Mouse (Mus musculus): ENCODE results near the gene Nat8. TPM values are rescaled to one million over a fixed set of nuclear protein-coding genes. Genes with fewer than 3 reads are reported as not detected.
"Not testable (repeated sequence)": the region's sequence is repeated elsewhere in the genome, so short reads cannot be mapped to it uniquely, and the experiment has no call there.

Gene Nat8
- polyA plus RNA-seq, 1 experiment from 2014 or later = 0.64 TPM

DNA sequence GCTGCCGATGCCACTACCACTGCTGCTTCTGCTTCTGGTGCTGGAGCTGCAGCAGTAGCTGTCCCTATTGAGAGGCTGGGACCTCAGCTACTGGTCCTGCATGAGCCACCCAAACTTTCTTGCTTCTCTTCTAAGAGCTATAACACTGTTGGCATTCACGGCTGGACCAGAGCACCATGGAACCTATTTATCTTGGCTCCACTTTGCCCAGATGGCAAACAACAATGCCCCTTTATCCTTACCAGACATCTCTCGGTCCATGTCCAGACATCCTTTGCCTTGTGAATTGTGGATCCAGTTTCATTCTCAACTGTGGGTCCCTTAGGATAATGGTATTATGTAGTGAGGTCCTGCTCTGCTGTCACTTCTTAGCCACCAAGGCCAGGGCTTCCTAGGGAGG lies 29.4 kb upstream of the Nat8 start:
- H3K4me2 ChIP-seq (replicated peaks; ENCODE audit: low read depth, low read length) = no peak overlapping the region
- 85% methylated on average over 3 of the region's 3 CpGs for WGBS
- no peaks in the 10 kb centered on the region for H3K27me3 ChIP-seq (ENCODE audit: control insufficient read depth, insufficient read depth, low read length)
- no peaks in the 10 kb centered on the region for H3K36me3 ChIP-seq (ENCODE audit: control insufficient read depth, insufficient read depth, low read length)
- no peak for ATAC-seq (ENCODE audit: low FRiP score, low TSS enrichment)
- H3K9ac ChIP-seq (ENCODE audit: low read depth, low read length) = no peak overlapping the region
- no peak overlapping the region for H3K27ac ChIP-seq (ENCODE audit: low read depth, low read length)
- no peaks in the 10 kb centered on the region for H3K9me3 ChIP-seq (ENCODE audit: control insufficient read depth, low read length)
- H3K4me3 ChIP-seq (ENCODE audit: low read length) = no peak overlapping the region
- H3K4me1 ChIP-seq (ENCODE audit: control insufficient read depth, insufficient read depth, low read length) = no peaks in the 10 kb centered on the region

GRCm38 (mm10) chr6:85856194-85856678 lies 24.4 kb upstream of the Nat8 start:
- no peak overlapping the region for H3K27ac ChIP-seq (ENCODE audit: low read depth, low read length)
- H3K27me3 ChIP-seq (ENCODE audit: control insufficient read depth, insufficient read depth, low read length) = no peaks in the 10 kb centered on the region
- H3K9me3 ChIP-seq (ENCODE audit: control insufficient read depth, low read length) = no peaks in the 10 kb centered on the region
- ATAC-seq (ENCODE audit: low FRiP score, low TSS enrichment) = no peak; the same call in 1 of the 2 replicates
- WGBS = 64% methylated on average over 1 of the region's 1 CpGs
- no peaks in the 10 kb centered on the region for H3K4me1 ChIP-seq (ENCODE audit: control insufficient read depth, insufficient read depth, low read length)
- H3K4me2 ChIP-seq (replicated peaks; ENCODE audit: low read depth, low read length) = no peak overlapping the region
- no peak overlapping the region for H3K4me3 ChIP-seq (ENCODE audit: low read length)
- no peaks in the 10 kb centered on the region for H3K36me3 ChIP-seq (ENCODE audit: control insufficient read depth, insufficient read depth, low read length)
- no peak overlapping the region for H3K9ac ChIP-seq (ENCODE audit: low read depth, low read length)

GRCm38 (mm10) chr6:85853481-85853880 lies 21.6 kb upstream of the Nat8 start:
- no peak for ATAC-seq (ENCODE audit: low FRiP score, low TSS enrichment)
- no peaks in the 10 kb centered on the region for H3K4me1 ChIP-seq (ENCODE audit: control insufficient read depth, insufficient read depth, low read length)
- no peak overlapping the region for H3K4me2 ChIP-seq (replicated peaks; ENCODE audit: low read depth, low read length)
- no peak overlapping the region for H3K27ac ChIP-seq (ENCODE audit: low read depth, low read length)
- H3K4me3 ChIP-seq (ENCODE audit: low read length) = no peak overlapping the region
- no peaks in the 10 kb centered on the region for H3K9me3 ChIP-seq (ENCODE audit: control insufficient read depth, low read length)
- 85% methylated on average over 3 of the region's 3 CpGs for WGBS
- H3K36me3 ChIP-seq (ENCODE audit: control insufficient read depth, insufficient read depth, low read length) = no peaks in the 10 kb centered on the region
- no peaks in the 10 kb centered on the region for H3K27me3 ChIP-seq (ENCODE audit: control insufficient read depth, insufficient read depth, low read length)
- H3K9ac ChIP-seq (ENCODE audit: low read depth, low read length) = no peak overlapping the region

DNA sequence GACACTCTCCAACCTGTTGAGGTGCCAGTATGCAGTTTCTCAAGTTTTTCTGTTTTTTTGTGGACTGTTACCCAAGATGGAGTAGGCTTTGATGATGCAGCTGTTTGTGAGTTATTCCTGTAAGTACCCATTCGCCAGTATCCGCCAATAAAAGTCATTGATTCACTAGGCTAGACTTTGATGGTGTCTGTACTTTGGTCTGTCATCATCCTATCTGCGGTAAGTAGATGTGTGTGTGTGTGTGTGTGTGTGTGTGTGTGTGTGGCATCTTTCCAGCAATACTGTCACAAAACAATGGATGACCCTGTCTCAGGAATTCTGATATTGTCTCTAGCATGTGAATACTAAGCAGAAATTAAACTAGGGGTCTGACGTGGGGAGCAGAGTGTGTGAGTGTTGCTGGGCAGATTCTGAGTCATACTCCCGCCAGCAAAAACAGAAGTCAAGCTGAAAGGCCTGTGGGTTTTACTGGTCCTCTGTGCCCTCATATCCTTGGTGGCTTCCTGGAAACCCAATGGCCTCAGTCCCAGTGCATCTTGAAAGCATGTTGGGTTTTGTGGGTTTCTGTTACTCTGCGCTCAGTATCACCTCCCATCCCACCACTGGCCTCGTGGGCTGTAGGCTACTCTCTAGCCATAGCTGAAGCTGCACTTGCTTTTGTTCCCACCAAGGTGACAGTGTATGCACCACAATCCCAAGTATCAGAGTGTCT lies 19.3 kb upstream of the Nat8 start:
- Histone ChIP-seq H3K27ac (ENCODE audit: low read depth, low read length) (no peak overlapping the region), H3K27me3 (ENCODE audit: control insufficient read depth, insufficient read depth, low read length) (no peaks in the 10 kb centered on the region), H3K4me2 (replicated peaks; ENCODE audit: low read depth, low read length) (no peak overlapping the region), H3K36me3 (ENCODE audit: control insufficient read depth, insufficient read depth, low read length) (no peaks in the 10 kb centered on the region), H3K9me3 (ENCODE audit: control insufficient read depth, low read length) (no peaks in the 10 kb centered on the region), H3K4me3 (ENCODE audit: low read length) (no peak overlapping the region), H3K9ac (ENCODE audit: low read depth, low read length) (no peak overlapping the region), H3K4me1 (ENCODE audit: control insufficient read depth, insufficient read depth, low read length) (no peaks in the 10 kb centered on the region)
- WGBS = 87% methylated on average over 7 of the region's 7 CpGs
- ATAC-seq (ENCODE audit: low FRiP score, low TSS enrichment) = no peak

- Histone ChIP-seq H3K9ac (ENCODE audit: low read depth, low read length) (no peak overlapping the region), H3K4me2 (replicated peaks; ENCODE audit: low read depth, low read length) (no peak overlapping the region), H3K4me1 (ENCODE audit: control insufficient read depth, insufficient read depth, low read length) (no peaks in the 10 kb centered on the region), H3K4me3 (ENCODE audit: low read length) (no peak overlapping the region), H3K27ac (ENCODE audit: low read depth, low read length) (no peak overlapping the region), H3K36me3 (ENCODE audit: control insufficient read depth, insufficient read depth, low read length) (no peaks in the 10 kb centered on the region), H3K27me3 (ENCODE audit: control insufficient read depth, insufficient read depth, low read length) (no peaks in the 10 kb centered on the region), H3K9me3 (ENCODE audit: control insufficient read depth, low read length) (no peaks in the 10 kb centered on the region)
- 39% methylated on average over 2 of the region's 2 CpGs for WGBS
- ATAC-seq (ENCODE audit: low FRiP score, low TSS enrichment) = no peak
These were observed 17.4 kb upstream of the Nat8 start for GRCm38 (mm10) chr6:85849240-85849639.

- Histone ChIP-seq H3K4me2 (replicated peaks; ENCODE audit: low read depth, low read length) (no peak overlapping the region), H3K36me3 (ENCODE audit: control insufficient read depth, insufficient read depth, low read length) (no peaks in the 10 kb centered on the region), H3K9me3 (ENCODE audit: control insufficient read depth, low read length) (no peaks in the 10 kb centered on the region), H3K4me1 (ENCODE audit: control insufficient read depth, insufficient read depth, low read length) (no peaks in the 10 kb centered on the region), H3K9ac (ENCODE audit: low read depth, low read length) (no peak overlapping the region), H3K27me3 (ENCODE audit: control insufficient read depth, insufficient read depth, low read length) (no peaks in the 10 kb centered on the region), H3K4me3 (ENCODE audit: low read length) (no peak overlapping the region), H3K27ac (ENCODE audit: low read depth, low read length) (no peak overlapping the region)
- ATAC-seq (ENCODE audit: low FRiP score, low TSS enrichment) = no peak
- 89% methylated on average over 4 of the region's 4 CpGs for WGBS
These were observed 16.3 kb upstream of the Nat8 start for GRCm38 (mm10) chr6:85848140-85848539.

DNA sequence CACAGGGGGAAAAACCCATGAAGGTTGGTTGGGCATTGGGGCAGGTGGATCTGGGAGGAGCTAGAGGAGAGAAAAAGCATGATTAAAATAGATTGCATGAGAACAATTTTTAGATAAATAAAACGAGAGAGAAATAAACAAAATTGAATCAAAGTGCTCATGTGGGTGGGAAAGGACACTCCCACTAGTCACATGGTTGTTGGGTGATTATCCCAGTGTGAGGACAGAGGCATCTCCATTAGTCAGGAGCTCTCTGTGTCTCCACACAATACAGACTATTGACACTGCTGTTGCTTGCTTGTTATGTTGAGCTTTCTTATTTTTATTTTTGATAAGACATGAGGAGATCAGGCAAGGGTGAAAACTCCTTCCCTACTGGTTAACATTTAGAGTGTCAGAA lies 15.0 kb upstream of the Nat8 start:
- H3K4me1 ChIP-seq (ENCODE audit: control insufficient read depth, insufficient read depth, low read length) = no peaks in the 10 kb centered on the region
- H3K36me3 ChIP-seq (ENCODE audit: control insufficient read depth, insufficient read depth, low read length) = no peaks in the 10 kb centered on the region
- no peaks in the 10 kb centered on the region for H3K9me3 ChIP-seq (ENCODE audit: control insufficient read depth, low read length)
- no peaks in the 10 kb centered on the region for H3K27me3 ChIP-seq (ENCODE audit: control insufficient read depth, insufficient read depth, low read length)
- no peak overlapping the region for H3K27ac ChIP-seq (ENCODE audit: low read depth, low read length)
- H3K4me3 ChIP-seq (ENCODE audit: low read length) = no peak overlapping the region
- 64% methylated on average over 1 of the region's 1 CpGs for WGBS
- no peak overlapping the region for H3K4me2 ChIP-seq (replicated peaks; ENCODE audit: low read depth, low read length)
- ATAC-seq (ENCODE audit: low FRiP score, low TSS enrichment) = no peak
- no peak overlapping the region for H3K9ac ChIP-seq (ENCODE audit: low read depth, low read length)

DNA sequence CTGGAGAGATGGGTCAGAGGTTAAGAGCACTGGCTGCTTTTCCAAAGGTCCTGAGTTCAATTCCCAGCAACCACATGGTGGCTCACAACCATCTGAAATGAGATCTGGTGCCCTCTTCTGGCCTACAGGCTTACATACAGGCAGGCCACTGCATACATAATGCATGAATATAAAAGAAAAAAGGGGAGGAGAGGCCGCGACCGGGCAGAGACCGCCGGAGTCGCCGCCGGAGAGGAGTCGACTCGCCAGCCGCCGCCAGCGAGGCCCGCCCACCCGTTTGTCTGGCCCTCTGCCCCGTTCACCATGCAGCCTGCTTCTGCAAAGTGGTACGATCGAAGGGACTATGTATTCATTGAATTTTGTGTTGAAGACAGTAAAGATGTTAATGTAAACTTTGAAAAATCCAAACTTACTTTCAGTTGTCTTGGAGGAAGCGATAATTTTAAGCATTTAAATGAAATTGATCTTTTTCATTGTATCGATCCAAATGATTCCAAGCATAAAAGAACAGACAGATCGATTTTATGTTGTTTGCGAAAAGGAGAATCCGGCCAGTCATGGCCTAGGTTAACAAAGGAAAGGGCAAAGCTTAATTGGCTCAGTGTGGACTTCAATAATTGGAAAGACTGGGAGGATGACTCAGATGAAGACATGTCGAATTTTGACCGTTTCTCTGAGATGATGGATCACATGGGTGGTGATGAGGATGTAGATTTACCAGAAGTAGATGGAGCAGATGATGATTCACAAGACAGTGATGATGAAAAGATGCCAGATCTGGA lies 12.0 kb upstream of the Nat8 start:
- not testable (repeated sequence) for ATAC-seq (ENCODE audit: low FRiP score, low TSS enrichment); H3K9ac ChIP-seq (ENCODE audit: low read depth, low read length); H3K27ac ChIP-seq (ENCODE audit: low read depth, low read length); H3K4me2 ChIP-seq (replicated peaks; ENCODE audit: low read depth, low read length); H3K27me3 ChIP-seq (ENCODE audit: control insufficient read depth, insufficient read depth, low read length); H3K4me1 ChIP-seq (ENCODE audit: control insufficient read depth, insufficient read depth, low read length); H3K4me3 ChIP-seq (ENCODE audit: low read length); H3K9me3 ChIP-seq (ENCODE audit: control insufficient read depth, low read length); H3K36me3 ChIP-seq (ENCODE audit: control insufficient read depth, insufficient read depth, low read length)
- 85% methylated on average over 22 of the region's 25 CpGs for WGBS

DNA sequence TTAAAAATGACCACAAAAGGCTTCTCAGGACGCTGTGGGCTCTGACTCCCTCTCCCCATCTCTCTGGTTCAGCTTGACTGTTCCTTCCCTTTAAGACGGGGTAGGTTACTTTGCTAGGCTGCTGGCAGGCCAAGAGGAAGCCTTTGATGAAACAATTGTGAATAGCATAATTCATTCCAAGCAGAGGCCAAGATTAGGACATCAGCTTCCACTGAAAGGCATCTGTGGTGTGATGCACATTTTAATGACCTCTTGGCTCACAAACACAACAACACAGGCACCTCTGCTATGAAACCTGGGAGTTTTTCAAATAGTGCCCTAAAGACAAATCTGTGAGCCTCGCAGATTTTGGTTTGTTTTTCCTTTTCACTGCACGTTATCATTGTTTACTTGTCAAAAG lies 8.1 kb upstream of the Nat8 start:
- no peak overlapping the region for H3K4me3 ChIP-seq (ENCODE audit: low read length)
- no peak overlapping the region for H3K9ac ChIP-seq (ENCODE audit: low read depth, low read length)
- H3K9me3 ChIP-seq (ENCODE audit: control insufficient read depth, low read length) = no peaks in the 10 kb centered on the region
- 47% methylated on average over 4 of the region's 4 CpGs for WGBS
- H3K4me2 ChIP-seq (replicated peaks; ENCODE audit: low read depth, low read length) = no peak overlapping the region
- no peak for ATAC-seq (ENCODE audit: low FRiP score, low TSS enrichment)
- no peak overlapping the region for H3K27ac ChIP-seq (ENCODE audit: low read depth, low read length)
- H3K27me3 ChIP-seq (ENCODE audit: control insufficient read depth, insufficient read depth, low read length) = no peaks in the 10 kb centered on the region
- H3K36me3 ChIP-seq (ENCODE audit: control insufficient read depth, insufficient read depth, low read length) = no peaks in the 10 kb centered on the region
- no peaks in the 10 kb centered on the region for H3K4me1 ChIP-seq (ENCODE audit: control insufficient read depth, insufficient read depth, low read length)
